Mouse (Mus musculus): ENCODE results near the gene Pld3.

DNA sequence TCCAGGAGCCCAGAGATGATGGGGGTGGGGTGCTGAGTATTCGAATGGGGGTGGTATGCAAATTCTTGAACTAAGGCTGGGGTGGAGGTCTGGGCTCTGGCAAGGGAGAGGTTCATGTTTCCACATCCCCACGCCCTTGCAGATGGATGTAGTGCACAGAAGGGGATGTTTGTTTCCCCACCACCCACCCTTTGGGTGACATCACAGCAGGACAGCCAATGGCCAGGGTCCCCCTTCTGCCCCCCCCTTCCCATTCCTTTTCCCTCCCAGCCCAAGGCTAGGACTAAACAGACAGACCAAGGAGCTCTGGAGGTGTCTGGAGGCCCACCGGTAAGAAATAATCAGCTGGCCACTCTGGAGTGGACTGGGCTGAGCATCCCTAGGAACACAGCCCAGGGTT, 54.0 kb downstream of the Pld3 start, which contains the start of gene Prx:
- no peak for TF ChIP-seq CTCF (IDR thresholded peaks at IDR 0.05; ENCODE audit: control insufficient read depth, insufficient read depth, insufficient read length)
- no peak for TF ChIP-seq MAX (IDR thresholded peaks at IDR 0.05)
- TF ChIP-seq CEBPB (IDR thresholded peaks at IDR 0.05; ENCODE audit: low read depth) = no peak
- TF ChIP-seq MYOG (IDR thresholded peaks at IDR 0.05; ENCODE audit: control insufficient read depth, extremely low read depth, insufficient read length) = no peak
